In genomic region chr9:21153331-21153730, GRCm38 (mm10) we compare ENCODE assay signal across 8 mouse cellular contexts. TPM values are rescaled to one million over a fixed set of nuclear protein-coding genes. Genes with fewer than 3 reads are reported as not detected.
DNase-seq lines count a peak whose midpoint lies in the region; ATAC-seq and TF ChIP-seq lines count a peak whose summit lies in the region.

No protein-coding gene starts in this region.

- peaks cover 33% of the 10 kb centered on the region for H3K4me1 ChIP-seq in heart, embryonic 10.5 days
- peaks cover 24% of the 10 kb centered on the region for H3K4me1 ChIP-seq in liver, embryonic 11.5 days (replicated peaks; ENCODE audit: control insufficient read depth, insufficient read depth, low read length)
- H3K4me1 ChIP-seq in stomach, postnatal 0 days (replicated peaks; ENCODE audit: control insufficient read depth, insufficient read depth) = peaks cover 5% of the 10 kb centered on the region; the same call in 1 of the 2 replicates

- H3K9ac ChIP-seq in liver, embryonic 11.5 days (ENCODE audit: low read depth, low read length) = peak overlapping the region; percentile 55
- H3K9ac ChIP-seq in stomach, postnatal 0 days (ENCODE audit: low read length) = peak overlapping the region; percentile 48

- ATAC-seq in liver, embryonic 11.5 days (replicated peaks; ENCODE audit: low FRiP score) = no peak
- no peak for ATAC-seq in stomach, postnatal 0 days (ENCODE audit: low FRiP score, low TSS enrichment)

- intact Hi-C loops in gastrocnemius, postnatal 14 days (cut with DNase I; ENCODE audit: low total_unique reads) = no loop called here

- WGBS in heart, embryonic 10.5 days = 5% methylated on average over 12 of the region's 12 CpGs
- WGBS in liver, embryonic 11.5 days = 4% methylated on average over 12 of the region's 12 CpGs
- 5% methylated on average over 12 of the region's 12 CpGs for WGBS in stomach, postnatal 0 days

- peak overlapping the region; percentile 85 for H3K27ac ChIP-seq in heart, embryonic 10.5 days
- peak overlapping the region; percentile 13; the same call in 1 of the 2 replicates for H3K27ac ChIP-seq in liver, embryonic 11.5 days (ENCODE audit: low read depth, low read length)
- H3K27ac ChIP-seq in stomach, postnatal 0 days (replicated peaks) = peak overlapping the region; percentile 67

- no peak for DNase-seq in heart, embryonic 10.5 days (ENCODE audit: low spot score)
- DNase-seq in heart, postnatal 4 days = no peak
- DNase-seq in thymus, postnatal 4 days = peak; percentile 53
- no peak for DNase-seq in thymus, postnatal 10 days (ENCODE audit: low spot score in 2 of 2)
- no peak for DNase-seq in liver, embryonic 11.5 days (ENCODE audit: low spot score)
- DNase-seq in stomach, postnatal 0 days (ENCODE audit: low spot score) = no peak
- no peak for DNase-seq in gastrocnemius, postnatal 14 days
- DNase-seq in right cerebral cortex, postnatal 36 days (ENCODE audit: low spot score in 2 of 2) = no peak

- 0 out of 2 replicates have a peak, but pooled peaks cover 3% of the 10 kb centered on the region for H3K9me3 ChIP-seq in heart, embryonic 10.5 days
- no peaks in the 10 kb centered on the region for H3K9me3 ChIP-seq in liver, embryonic 11.5 days (ENCODE audit: control insufficient read depth, low read length)
- H3K9me3 ChIP-seq in stomach, postnatal 0 days (ENCODE audit: control insufficient read depth, low read length) = no peaks in the 10 kb centered on the region

- TF ChIP-seq EP300 in stomach, postnatal 0 days (optimal IDR thresholded peaks at IDR 0.05) = no peak

- no peaks in the 10 kb centered on the region for H3K27me3 ChIP-seq in heart, embryonic 10.5 days (ENCODE audit: insufficient read depth, poor library complexity, severe bottlenecking)
- no peaks in the 10 kb centered on the region for H3K27me3 ChIP-seq in liver, embryonic 11.5 days (replicated peaks; ENCODE audit: control insufficient read depth, insufficient read depth, low read length)
- no peaks in the 10 kb centered on the region for H3K27me3 ChIP-seq in stomach, postnatal 0 days (ENCODE audit: control insufficient read depth, insufficient read depth, low read length)

- no peaks in the 10 kb centered on the region for H3K36me3 ChIP-seq in heart, embryonic 10.5 days
- H3K36me3 ChIP-seq in liver, embryonic 11.5 days (ENCODE audit: control insufficient read depth, insufficient read depth, low read length) = no peaks in the 10 kb centered on the region
- H3K36me3 ChIP-seq in stomach, postnatal 0 days (ENCODE audit: control insufficient read depth, insufficient read depth, low read length) = no peaks in the 10 kb centered on the region

- H3K4me2 ChIP-seq in liver, embryonic 11.5 days = peak overlapping the region; percentile 80
- peak overlapping the region; percentile 75 for H3K4me2 ChIP-seq in stomach, postnatal 0 days (replicated peaks; ENCODE audit: low read depth)

- TF ChIP-seq CTCF in stomach, postnatal 0 days (IDR thresholded peaks at IDR 0.05; ENCODE audit: low read depth) = no peak

- H3K4me3 ChIP-seq in heart, embryonic 10.5 days = peak overlapping the region; percentile 63
- peak overlapping the region; percentile 48 for H3K4me3 ChIP-seq in liver, embryonic 11.5 days (ENCODE audit: low read depth, low read length)
- H3K4me3 ChIP-seq in stomach, postnatal 0 days (ENCODE audit: low read depth, low read length) = peak overlapping the region; percentile 34

RNA-seq across cellular contexts. Expression of gene Cdc37, which starts 3.5 kb away (rescaled TPM):
- 286 and 333 TPM in 2 replicates for polyA plus RNA-seq in heart, embryonic 10.5 days (2016; fragmentation: Nextera tagmentation; extraction: Ambion mirVana)
- 100 to 1,000 TPM; 145 to 158 TPM for total RNA-seq in heart, postnatal 4 days (2021)
- 334 and 347 TPM in 2 replicates for polyA plus RNA-seq in liver, embryonic 11.5 days (2014; fragmentation: Nextera tagmentation; extraction: Ambion mirVana)
- polyA plus RNA-seq in stomach, postnatal 0 days (2015; fragmentation: Nextera tagmentation; extraction: Ambion mirVana) = 161 TPM in 2 replicates
- total RNA-seq in gastrocnemius, postnatal 14 days (2021) = 100 to 1,000 TPM; 138 to 139 TPM

RNA-seq across cellular contexts. Expression of gene Pde4a, which starts 12.2 kb away (rescaled TPM):
- polyA plus RNA-seq in heart, embryonic 10.5 days (2016; fragmentation: Nextera tagmentation; extraction: Ambion mirVana) = 7.5 and 9.0 TPM in 2 replicates
- 10 to 100 TPM; 18.7 to 21.1 TPM for total RNA-seq in heart, postnatal 4 days (2021)
- polyA plus RNA-seq in liver, embryonic 11.5 days (2014; fragmentation: Nextera tagmentation; extraction: Ambion mirVana) = 5.3 and 5.4 TPM in 2 replicates
- polyA plus RNA-seq in stomach, postnatal 0 days (2015; fragmentation: Nextera tagmentation; extraction: Ambion mirVana) = 2.5 and 3.0 TPM in 2 replicates
- 10 to 100 TPM; 26.1 to 27.1 TPM for total RNA-seq in gastrocnemius, postnatal 14 days (2021)

RNA-seq across cellular contexts. Expression of gene Tyk2, which starts 22.3 kb away (rescaled TPM):
- polyA plus RNA-seq in heart, embryonic 10.5 days (2016; fragmentation: Nextera tagmentation; extraction: Ambion mirVana) = 12.6 and 16.5 TPM in 2 replicates
- total RNA-seq in heart, postnatal 4 days (2021) = 1 to 10 TPM; 7.7 to 8.2 TPM
- polyA plus RNA-seq in liver, embryonic 11.5 days (2014; fragmentation: Nextera tagmentation; extraction: Ambion mirVana) = 11.5 and 13.8 TPM in 2 replicates
- 6.8 and 7.1 TPM in 2 replicates for polyA plus RNA-seq in stomach, postnatal 0 days (2015; fragmentation: Nextera tagmentation; extraction: Ambion mirVana)
- 1 to 10 TPM; 4.9 to 5.3 TPM for total RNA-seq in gastrocnemius, postnatal 14 days (2021)

Comparison
In these comparisons a context has a peak if more than half of its experiments do, and no peak if none do; other contexts are left out.
1. H3K27ac ChIP-seq: peak in every context shown above with its lines; median percentile 85 in heart, embryonic 10.5 days; 67 in stomach, postnatal 0 days; 13 in liver, embryonic 11.5 days.